Mouse (Mus musculus) G1E (cell line): ENCODE measurements around the gene Lrrc71.

Source experiments
- CTCF ChIP-seq: IDR thresholded peaks from 2 replicates; pipeline ENCODE4 v1.5.1; 2012; ENCODE audit warnings: low read depth, low read length, inconsistent platforms, mixed read lengths
- GATA2 ChIP-seq: IDR thresholded peaks from 2 replicates; pipeline ENCODE4 v1.6.1; 2012; ENCODE audit warnings: low read depth, low read length, inconsistent platforms, borderline replicate concordance
- TAL1 ChIP-seq: conservative IDR thresholded peaks from 2 replicates; pipeline ENCODE4 v1.6.1; 2012; ENCODE audit warnings: low read depth, low read length, inconsistent platforms, mixed read lengths

DNA sequence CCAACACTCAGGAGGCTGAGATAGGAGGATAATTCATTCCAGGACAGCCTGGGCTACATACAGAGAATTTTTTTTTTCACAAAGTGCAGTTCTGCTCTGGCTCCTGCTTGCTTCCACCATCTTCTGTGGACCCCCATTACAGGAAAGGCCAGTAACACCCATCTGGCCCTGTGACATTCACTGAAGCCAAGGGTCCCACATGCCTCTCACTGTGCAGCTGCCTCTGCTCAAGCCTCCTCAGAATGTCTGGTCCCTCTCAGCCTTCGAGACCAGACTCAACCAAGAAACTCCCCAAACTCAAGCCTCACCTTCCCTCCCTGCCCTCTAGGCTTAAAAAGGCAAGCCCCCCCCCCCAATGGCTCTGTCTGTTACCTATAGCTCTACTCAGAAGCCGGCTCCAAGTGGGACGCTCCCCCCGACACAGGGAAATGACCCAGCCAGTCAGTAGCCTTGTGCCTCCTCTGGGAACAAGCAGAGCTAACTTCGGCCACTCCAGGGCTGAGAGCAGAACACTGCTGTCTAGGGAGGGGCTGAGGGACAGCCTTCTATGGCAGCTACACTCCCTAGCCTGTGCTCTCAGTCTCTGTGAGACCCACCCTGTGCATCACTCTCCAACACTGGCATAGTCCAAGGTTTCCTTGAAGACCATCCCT is 17.3 kb upstream of the Lrrc71 start:
- TF ChIP-seq CTCF (no peak), GATA2 (no peak), TAL1 (no peak)
